Mouse (Mus musculus) C2C12 (cell line): ENCODE results near the gene Zdhhc13. TPM values are rescaled to one million over a fixed set of nuclear protein-coding genes. Genes with fewer than 3 reads are reported as not detected.

Source experiments
- H3K27me3 ChIP-seq: one replicate; pipeline ENCODE4 v1.6.1; 2011; ENCODE audit not compliant: control insufficient read depth, insufficient read depth, insufficient read length
- H3K36me3 ChIP-seq: one replicate; pipeline ENCODE4 v1.6.1; 2011; ENCODE audit not compliant: control insufficient read depth, insufficient read depth
- H3K4me3 ChIP-seq: one replicate; pipeline ENCODE4 v1.5.1; 2011; ENCODE audit warnings: mild to moderate bottlenecking, control low read depth; ENCODE audit not compliant: poor library complexity, insufficient read depth, severe bottlenecking
- H3K79me2 ChIP-seq: one replicate; pipeline ENCODE4 v1.6.1; 2011; ENCODE audit not compliant: control insufficient read depth, insufficient read depth
- H3K79me3 ChIP-seq: one replicate; pipeline ENCODE4 v1.6.1; 2011; ENCODE audit warnings: low read depth, control low read depth
- H3ac ChIP-seq: one replicate; pipeline ENCODE3; 2011; ENCODE audit warnings: low read depth; ENCODE audit not compliant: control insufficient read depth, insufficient read length
- CEBPB ChIP-seq: IDR thresholded peaks from one replicate; pipeline ENCODE4 v1.6.1; 2011; ENCODE audit warnings: low read depth, mild to moderate bottlenecking, control low read depth, moderate library complexity
- CTCF ChIP-seq: IDR thresholded peaks from one replicate; pipeline ENCODE4 v1.5.1; 2011; ENCODE audit not compliant: control insufficient read depth, insufficient read depth, insufficient read length
- FOSL1 ChIP-seq: IDR thresholded peaks from one replicate; pipeline ENCODE4 v1.8.0; 2011; ENCODE audit warnings: mild to moderate bottlenecking, low read length; ENCODE audit not compliant: poor library complexity, insufficient read depth, severe bottlenecking
- MAX ChIP-seq: IDR thresholded peaks from one replicate; pipeline ENCODE4 v1.6.1; 2011; ENCODE audit warnings: mild to moderate bottlenecking, control low read depth
- MYOD1 ChIP-seq: IDR thresholded peaks from one replicate; pipeline ENCODE4 v1.6.1; 2011; ENCODE audit warnings: low read depth; ENCODE audit not compliant: control insufficient read depth, insufficient read length
- MYOG ChIP-seq: IDR thresholded peaks from one replicate; pipeline ENCODE4 v1.6.1; 2011; ENCODE audit not compliant: control insufficient read depth, insufficient read length; ENCODE audit errors: extremely low read depth
- USF1 ChIP-seq: IDR thresholded peaks from one replicate; pipeline ENCODE4 v1.6.1; 2011; ENCODE audit warnings: low read depth, mild to moderate bottlenecking, control low read depth, moderate library complexity
- polyA plus RNA-seq: library from polyadenylated mRNA; unstranded; fragments of >200 nt; fragmentation: generic; extraction: Trizol; gene quantifications from one replicate; pipeline ENCODE4 v1.2.1, GENCODE M21; 2012; ENCODE audit warnings: missing spikeins

The Zdhhc13 gene
- polyA plus RNA-seq, 1 experiment, result 12.2 TPM

GRCm38 (mm10) chr7:48790117-48790516 lies 1.3 kb downstream of the Zdhhc13 start:
- Histone ChIP-seq H3K79me3 (peaks cover 15% of the 10 kb centered on the region), H3ac (no peak overlapping the region), H3K27me3 (no peaks in the 10 kb centered on the region), H3K79me2 (peaks cover 49% of the 10 kb centered on the region), H3K36me3 (peaks cover under 1% of the 10 kb centered on the region), H3K4me3 (no peak overlapping the region)
- TF ChIP-seq MAX, result no peak
- no peak for TF ChIP-seq FOSL1
- TF ChIP-seq USF1, result no peak
- TF ChIP-seq MYOG, result no peak
- no peak for TF ChIP-seq CEBPB
- TF ChIP-seq MYOD1, result no peak
- TF ChIP-seq CTCF, result no peak

- Histone ChIP-seq H3K79me2 (peaks cover 49% of the 10 kb centered on the region), H3K79me3 (peaks cover 18% of the 10 kb centered on the region), H3ac (no peak overlapping the region), H3K27me3 (no peaks in the 10 kb centered on the region), H3K4me3 (no peak overlapping the region), H3K36me3 (peaks cover 10% of the 10 kb centered on the region)
- TF ChIP-seq CEBPB, result no peak
- TF ChIP-seq FOSL1, result no peak
- no peak for TF ChIP-seq USF1
- TF ChIP-seq MAX, result no peak
- no peak for TF ChIP-seq MYOG
- TF ChIP-seq CTCF, result no peak
- no peak for TF ChIP-seq MYOD1
These were observed 2.6 kb downstream of the Zdhhc13 start for GRCm38 (mm10) chr7:48791412-48791811.

- TF ChIP-seq USF1, result no peak
- TF ChIP-seq MAX, result no peak
- TF ChIP-seq FOSL1, result no peak
- TF ChIP-seq MYOG, result no peak
- TF ChIP-seq CTCF, result no peak
- no peak for TF ChIP-seq MYOD1
- TF ChIP-seq CEBPB, result no peak
- Histone ChIP-seq H3K27me3 (no peaks in the 10 kb centered on the region), H3K4me3 (no peak overlapping the region), H3ac (no peak overlapping the region), H3K36me3 (peaks cover 29% of the 10 kb centered on the region), H3K79me3 (peaks cover 13% of the 10 kb centered on the region), H3K79me2 (peaks cover 42% of the 10 kb centered on the region)
These were observed 6.3 kb downstream of the Zdhhc13 start for GRCm38 (mm10) chr7:48795130-48795529.

GRCm38 (mm10) chr7:48803381-48803780 lies 14.6 kb downstream of the Zdhhc13 start:
- Histone ChIP-seq H3K79me2 (peaks cover 3% of the 10 kb centered on the region), H3K4me3 (no peak overlapping the region), H3K36me3 (peaks cover 58% of the 10 kb centered on the region), H3ac (no peak overlapping the region), H3K27me3 (no peaks in the 10 kb centered on the region), H3K79me3 (no peaks in the 10 kb centered on the region)
- no peak for TF ChIP-seq USF1
- no peak for TF ChIP-seq MYOD1
- TF ChIP-seq CEBPB, result no peak
- TF ChIP-seq MAX, result no peak
- no peak for TF ChIP-seq FOSL1
- no peak for TF ChIP-seq CTCF
- TF ChIP-seq MYOG, result no peak

- Histone ChIP-seq H3ac (no peak overlapping the region), H3K79me2 (no peaks in the 10 kb centered on the region), H3K4me3 (no peak overlapping the region), H3K36me3 (peaks cover 73% of the 10 kb centered on the region), H3K27me3 (no peaks in the 10 kb centered on the region), H3K79me3 (no peaks in the 10 kb centered on the region)
- no peak for TF ChIP-seq CTCF
- TF ChIP-seq FOSL1, result no peak
- TF ChIP-seq USF1, result no peak
- no peak for TF ChIP-seq CEBPB
- TF ChIP-seq MYOD1, result no peak
- no peak for TF ChIP-seq MYOG
- no peak for TF ChIP-seq MAX
These were observed 17.8 kb downstream of the Zdhhc13 start for GRCm38 (mm10) chr7:48806587-48806986.

GRCm38 (mm10) chr7:48810652-48811051 lies 21.8 kb downstream of the Zdhhc13 start:
- H3K27me3 ChIP-seq, result no peaks in the 10 kb centered on the region
- peaks cover 49% of the 10 kb centered on the region for H3K36me3 ChIP-seq
- H3ac ChIP-seq, result no peak overlapping the region
- H3K79me2 ChIP-seq, result no peaks in the 10 kb centered on the region
- H3K79me3 ChIP-seq, result no peaks in the 10 kb centered on the region
- TF ChIP-seq CEBPB (peak; percentile 33), CTCF (no peak), MYOD1 (no peak), MYOG (no peak)
- H3K4me3 ChIP-seq, result no peak overlapping the region
